Mouse (Mus musculus) heart, adult 2 months (tissue): ENCODE measurements at regions not wholly inside any gene's neighbourhood (a gene's known extent, or its start where the extent isn't known, plus 50 kb on each side); places are given as distances from the start of the nearest gene placed in this dataset.

ENCODE experiments used
- DNase-seq, 2 experiments: peaks; one replicate each; pipeline ENCODE4 v3.0.0; 2021
- H3K27ac ChIP-seq: fragments of 200-600 bp; 2 replicates; pipeline ENCODE4 v1.8.1; 2022
- H3K27me3 ChIP-seq: fragments of 200-500 bp; 2 replicates; pipeline ENCODE4 v1.6.1; 2012; ENCODE audit warnings: mild to moderate bottlenecking, low read length, inconsistent platforms, mixed read lengths; ENCODE audit not compliant: control insufficient read depth, insufficient read depth
- H3K36me3 ChIP-seq: fragments of 200-500 bp; 2 replicates; pipeline ENCODE4 v1.6.1; 2012; ENCODE audit warnings: low read length, inconsistent platforms; ENCODE audit not compliant: control insufficient read depth, insufficient read depth
- H3K4me1 ChIP-seq: fragments of 200-500 bp; 2 replicates; pipeline ENCODE4 v1.6.1; 2011; ENCODE audit warnings: low read length; ENCODE audit not compliant: control insufficient read depth, insufficient read depth
- H3K4me3 ChIP-seq: fragments of 200-600 bp; 2 replicates; pipeline ENCODE4 v1.8.1; 2022
- H3K79me2 ChIP-seq: fragments of 200-500 bp; replicated peaks from 2 replicates; pipeline ENCODE4 v1.6.1; 2012; ENCODE audit warnings: mild to moderate bottlenecking, inconsistent platforms, low read length, moderate library complexity, mixed read lengths; ENCODE audit not compliant: control insufficient read depth, insufficient read depth
- H3K9ac ChIP-seq: fragments of 200-500 bp; 2 replicates; pipeline ENCODE4 v1.6.1; 2012; ENCODE audit warnings: low read depth, mild to moderate bottlenecking, control low read depth, inconsistent platforms, low read length, mixed read lengths
- CTCF ChIP-seq: fragments of 200-600 bp; IDR thresholded peaks from 2 replicates; pipeline ENCODE4 v1.8.1; 2022; ENCODE audit warnings: antibody characterized with exemption, mild to moderate bottlenecking, moderate library complexity
- EP300 ChIP-seq: fragments of 200-500 bp; IDR thresholded peaks from 2 replicates; pipeline ENCODE4 v1.6.1; 2011; ENCODE audit warnings: low read depth, low read length, control low read depth; ENCODE audit not compliant: insufficient read depth
- POLR2A ChIP-seq: fragments of 200-500 bp; IDR thresholded peaks from 2 replicates; pipeline ENCODE4 v1.6.1; 2011; ENCODE audit warnings: mild to moderate bottlenecking, low read depth, low read length, control low read depth; ENCODE audit not compliant: insufficient read depth
- WGBS: fragments of 180-500 bp; shearing (Covaris S2); methylation state at CpG from one replicate; pipeline ENCODE4 v1.1.7; 2018; 5-methylcytosine and 5-hydroxymethylcytosine counted together
- intact Hi-C: fragments of 180-260 bp; cut with DNase I; formaldehyde crosslinking; loops from one replicate; pipeline ENCODE4 v1.15.1; 2025

- intact Hi-C loops: no loop called here
- H3K27me3 ChIP-seq: no peaks in the 10 kb centered on the region
- H3K9ac ChIP-seq: no peak overlapping the region
- H3K4me1 ChIP-seq: no peaks in the 10 kb centered on the region
- 95% methylated on average over 5 of the region's 5 CpGs for WGBS
- H3K36me3 ChIP-seq: no peaks in the 10 kb centered on the region
- H3K79me2 ChIP-seq: no peaks in the 10 kb centered on the region
- TF ChIP-seq EP300: no peak
- no peak for TF ChIP-seq CTCF
- no peak for TF ChIP-seq POLR2A
- no peak overlapping the region for H3K27ac ChIP-seq
- H3K4me3 ChIP-seq: no peak overlapping the region
- no peak for DNase-seq
Measured at GRCm38 (mm10) chr4:7215048-7216030, 1023.5 kb downstream of the Car8 start.

GRCm38 (mm10) chr4:7206987-7207386, 1031.9 kb downstream of the Car8 start:
- Histone ChIP-seq H3K27me3 (no peaks in the 10 kb centered on the region), H3K36me3 (no peaks in the 10 kb centered on the region), H3K79me2 (no peaks in the 10 kb centered on the region), H3K4me3 (no peak overlapping the region), H3K27ac (no peak overlapping the region), H3K4me1 (no peaks in the 10 kb centered on the region), H3K9ac (no peak overlapping the region)
- intact Hi-C loops: no loop called here
- 76% methylated on average over 1 of the region's 1 CpGs for WGBS
- TF ChIP-seq POLR2A: no peak
- no peak for TF ChIP-seq CTCF
- DNase-seq: no peak

GRCm38 (mm10) chr4:7201816-7202215, 1037.0 kb downstream of the Car8 start:
- 70% methylated on average over 2 of the region's 2 CpGs for WGBS
- intact Hi-C loops: no loop called here

GRCm38 (mm10) chr4:7199941-7200340, 1038.9 kb downstream of the Car8 start:
- 85% methylated on average over 2 of the region's 2 CpGs for WGBS
- H3K79me2 ChIP-seq: no peaks in the 10 kb centered on the region
- H3K9ac ChIP-seq: no peak overlapping the region
- no peaks in the 10 kb centered on the region for H3K27me3 ChIP-seq
- no peak for DNase-seq
- no peak overlapping the region for H3K27ac ChIP-seq
- H3K36me3 ChIP-seq: no peaks in the 10 kb centered on the region
- TF ChIP-seq POLR2A (no peak), CTCF (no peak)
- H3K4me1 ChIP-seq: no peaks in the 10 kb centered on the region
- H3K4me3 ChIP-seq: no peak overlapping the region
- intact Hi-C loops: no loop called here

More at GRCm38 (mm10) chr4:7201816-7202215, 1037.0 kb downstream of the Car8 start:
- Histone ChIP-seq H3K36me3 (no peaks in the 10 kb centered on the region), H3K27me3 (no peaks in the 10 kb centered on the region), H3K79me2 (no peaks in the 10 kb centered on the region), H3K27ac (no peak overlapping the region), H3K4me1 (no peaks in the 10 kb centered on the region), H3K9ac (no peak overlapping the region), H3K4me3 (no peak overlapping the region)
- TF ChIP-seq CTCF (no peak), POLR2A (no peak), EP300 (no peak)
- no peak for DNase-seq

- Histone ChIP-seq H3K4me3 (no peak overlapping the region), H3K4me1 (no peaks in the 10 kb centered on the region), H3K27me3 (no peaks in the 10 kb centered on the region), H3K9ac (no peak overlapping the region), H3K27ac (no peak overlapping the region), H3K79me2 (no peaks in the 10 kb centered on the region), H3K36me3 (no peaks in the 10 kb centered on the region)
- intact Hi-C loops: no loop called here
- WGBS: 85% methylated on average over 2 of the region's 2 CpGs
- no peak for DNase-seq
- TF ChIP-seq EP300 (no peak), POLR2A (no peak), CTCF (no peak)
Measured at GRCm38 (mm10) chr4:7199052-7199451, 1039.8 kb downstream of the Car8 start.

GRCm38 (mm10) chr4:7196570-7196969, 1042.3 kb downstream of the Car8 start:
- WGBS: 76% methylated on average over 3 of the region's 3 CpGs
- Histone ChIP-seq H3K36me3 (no peaks in the 10 kb centered on the region), H3K79me2 (no peaks in the 10 kb centered on the region), H3K4me3 (no peak overlapping the region), H3K27ac (no peak overlapping the region), H3K27me3 (no peaks in the 10 kb centered on the region), H3K4me1 (no peaks in the 10 kb centered on the region), H3K9ac (no peak overlapping the region)
- no peak for DNase-seq
- intact Hi-C loops: no loop called here
- no peak for TF ChIP-seq EP300
- TF ChIP-seq CTCF: no peak
- TF ChIP-seq POLR2A: no peak
